Mouse (Mus musculus) lung, postnatal 14 days (tissue): ENCODE measurements at regions not wholly inside any gene's neighbourhood (a gene's known extent, or its start where the extent isn't known, plus 50 kb on each side); places are given as distances from the start of the nearest gene placed in this dataset.

Experiments
- DNase-seq: peaks from one replicate; pipeline ENCODE4 v3.0.0; 2021

DNA sequence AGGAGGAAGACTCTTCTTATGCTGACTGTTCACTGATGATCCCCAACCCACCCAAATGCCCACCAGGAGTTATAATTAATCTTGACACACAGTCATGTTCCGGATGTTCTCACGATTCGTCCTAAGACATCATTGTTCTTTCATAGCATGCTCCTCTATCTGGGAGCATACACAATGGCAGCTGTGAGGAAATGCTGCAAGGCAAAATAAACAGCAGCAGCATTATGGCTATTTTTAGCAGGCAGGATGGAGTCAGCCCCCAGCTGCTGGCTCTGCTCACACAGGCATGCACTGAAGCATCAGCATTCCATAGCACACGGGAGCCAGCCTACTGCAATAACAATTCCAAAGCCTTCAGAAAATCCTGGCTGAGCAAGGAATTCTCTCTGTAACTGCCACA lies 696.0 kb downstream of the Rps29 start:
- peak; percentile 29 for DNase-seq

DNA sequence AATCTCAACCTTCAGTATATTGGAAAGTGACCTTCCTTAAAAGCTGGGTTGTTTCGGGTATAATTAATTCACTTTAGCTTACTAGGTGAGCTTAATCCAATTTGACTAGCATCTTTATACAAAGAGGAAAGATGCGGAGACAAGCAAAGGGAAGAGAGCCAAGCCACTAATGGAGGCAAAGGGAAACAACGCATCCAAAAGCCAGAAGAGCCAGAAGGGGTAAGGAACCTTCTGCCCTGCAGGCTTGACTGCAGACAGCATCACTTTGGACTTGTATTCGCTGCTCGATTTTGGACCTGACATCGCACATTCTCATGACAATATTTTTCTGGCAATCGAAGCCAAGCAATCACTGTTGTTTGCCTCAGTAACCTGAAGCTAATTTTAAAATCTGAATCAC lies 700.8 kb downstream of the Rps29 start:
- DNase-seq: no peak

DNA sequence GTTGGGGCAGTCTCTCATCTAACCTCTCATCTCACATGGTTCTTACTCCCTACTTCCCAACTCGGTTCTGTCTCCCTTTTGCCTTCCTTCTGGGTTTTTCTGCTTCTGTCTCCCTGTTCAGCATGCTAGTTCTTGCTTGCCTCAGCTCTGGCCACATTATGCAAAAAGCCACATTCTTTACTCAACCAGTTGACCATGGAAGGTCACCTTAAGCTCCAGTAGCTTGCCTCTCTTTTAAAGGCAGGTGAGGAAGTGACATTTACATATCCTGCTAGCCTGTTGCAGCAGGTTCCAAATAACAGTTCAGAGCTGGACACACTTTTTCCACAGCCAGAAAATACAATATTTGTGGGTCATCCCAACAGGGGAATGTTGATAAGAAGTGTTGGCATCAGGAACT lies 732.4 kb downstream of the Rps29 start:
- DNase-seq: no peak

DNA sequence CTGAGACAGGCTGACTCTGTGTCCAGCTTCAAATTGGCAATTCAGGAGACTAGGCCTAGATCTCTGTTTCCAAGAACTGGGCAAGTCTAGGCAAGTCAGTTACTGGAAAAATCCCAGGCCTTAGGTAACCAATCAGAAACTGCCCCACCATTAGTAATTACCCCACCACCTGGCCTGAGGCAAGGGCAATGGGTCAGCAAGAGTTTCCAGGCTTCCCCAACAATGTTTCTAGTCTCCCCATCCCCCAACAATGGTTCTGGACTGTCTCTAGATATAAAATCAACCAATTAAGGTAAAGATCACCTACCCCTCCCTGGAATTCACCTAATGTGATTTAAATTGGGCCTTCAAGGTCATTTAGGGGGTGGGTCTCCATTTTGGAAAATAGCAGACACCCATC lies 734.0 kb downstream of the Rps29 start:
- DNase-seq: no peak
